Mouse (Mus musculus): ENCODE data around the gene Cnnm4. TPM values are rescaled to one million over a fixed set of nuclear protein-coding genes. Genes with fewer than 3 reads are reported as not detected.

Gene Cnnm4
- polyA plus RNA-seq, 1 experiment = 8.5 TPM

- TF ChIP-seq POLR2A (IDR thresholded peaks at IDR 0.05; ENCODE audit: borderline replicate concordance, low read depth, low read length) (no peak), CTCF (IDR thresholded peaks at IDR 0.05; ENCODE audit: low read depth, low read length) (no peak)
- Histone ChIP-seq H3K27ac (ENCODE audit: insufficient read depth, low read depth, low read length) (no peak overlapping the region), H3K4me1 (ENCODE audit: control insufficient read depth, insufficient read depth, low read length) (no peaks in the 10 kb centered on the region; the same call in 1 of the 2 replicates), H3K4me3 (ENCODE audit: insufficient read depth, low read length) (no peak overlapping the region)
Measured at GRCm38 (mm10) chr1:36485080-36485479, 13.7 kb downstream of the Cnnm4 start.

- Histone ChIP-seq H3K27ac (ENCODE audit: insufficient read depth, low read depth, low read length) (no peak overlapping the region), H3K4me1 (ENCODE audit: control insufficient read depth, insufficient read depth, low read length) (no peaks in the 10 kb centered on the region; the same call in 1 of the 2 replicates), H3K4me3 (ENCODE audit: insufficient read depth, low read length) (no peak overlapping the region)
- TF ChIP-seq POLR2A (IDR thresholded peaks at IDR 0.05; ENCODE audit: borderline replicate concordance, low read depth, low read length) = no peak
- TF ChIP-seq CTCF (IDR thresholded peaks at IDR 0.05; ENCODE audit: low read depth, low read length) = no peak
Measured at GRCm38 (mm10) chr1:36487111-36487510, 15.7 kb downstream of the Cnnm4 start.

- H3K27ac ChIP-seq (ENCODE audit: insufficient read depth, low read depth, low read length) = no peak overlapping the region
- no peak overlapping the region for H3K4me3 ChIP-seq (ENCODE audit: insufficient read depth, low read length)
- TF ChIP-seq POLR2A (IDR thresholded peaks at IDR 0.05; ENCODE audit: borderline replicate concordance, low read depth, low read length) (no peak), CTCF (IDR thresholded peaks at IDR 0.05; ENCODE audit: low read depth, low read length) (no peak)
- peaks cover 3% of the 10 kb centered on the region; the same call in 1 of the 2 replicates for H3K4me1 ChIP-seq (ENCODE audit: control insufficient read depth, insufficient read depth, low read length)
Measured at GRCm38 (mm10) chr1:36489661-36490060, 18.2 kb downstream of the Cnnm4 start.

GRCm38 (mm10) chr1:36492416-36493139 lies 21.2 kb downstream of the Cnnm4 start:
- Histone ChIP-seq H3K4me3 (ENCODE audit: insufficient read depth, low read length) (no peak overlapping the region), H3K27ac (ENCODE audit: insufficient read depth, low read depth, low read length) (no peak overlapping the region), H3K4me1 (ENCODE audit: control insufficient read depth, insufficient read depth, low read length) (peaks cover 3% of the 10 kb centered on the region; the same call in 1 of the 2 replicates)
- TF ChIP-seq POLR2A (IDR thresholded peaks at IDR 0.05; ENCODE audit: borderline replicate concordance, low read depth, low read length) (no peak), CTCF (IDR thresholded peaks at IDR 0.05; ENCODE audit: low read depth, low read length) (no peak)

GRCm38 (mm10) chr1:36493299-36493698 lies 21.9 kb downstream of the Cnnm4 start:
- no peak overlapping the region for H3K27ac ChIP-seq (ENCODE audit: insufficient read depth, low read depth, low read length)
- TF ChIP-seq CTCF (IDR thresholded peaks at IDR 0.05; ENCODE audit: low read depth, low read length) (no peak), POLR2A (IDR thresholded peaks at IDR 0.05; ENCODE audit: borderline replicate concordance, low read depth, low read length) (no peak)
- H3K4me3 ChIP-seq (ENCODE audit: insufficient read depth, low read length) = no peak overlapping the region
- H3K4me1 ChIP-seq (ENCODE audit: control insufficient read depth, insufficient read depth, low read length) = peaks cover 3% of the 10 kb centered on the region; the same call in 1 of the 2 replicates

GRCm38 (mm10) chr1:36496719-36497118 lies 25.3 kb downstream of the Cnnm4 start:
- TF ChIP-seq POLR2A (IDR thresholded peaks at IDR 0.05; ENCODE audit: borderline replicate concordance, low read depth, low read length) (no peak), CTCF (IDR thresholded peaks at IDR 0.05; ENCODE audit: low read depth, low read length) (no peak)
- H3K4me1 ChIP-seq (ENCODE audit: control insufficient read depth, insufficient read depth, low read length) = peaks cover 3% of the 10 kb centered on the region; the same call in 1 of the 2 replicates
- H3K4me3 ChIP-seq (ENCODE audit: insufficient read depth, low read length) = no peak overlapping the region
- no peak overlapping the region for H3K27ac ChIP-seq (ENCODE audit: insufficient read depth, low read depth, low read length)

GRCm38 (mm10) chr1:36497312-36497711 lies 25.9 kb downstream of the Cnnm4 start:
- Histone ChIP-seq H3K4me1 (ENCODE audit: control insufficient read depth, insufficient read depth, low read length) (peaks cover 2% of the 10 kb centered on the region; the same call in 1 of the 2 replicates), H3K4me3 (ENCODE audit: insufficient read depth, low read length) (no peak overlapping the region), H3K27ac (ENCODE audit: insufficient read depth, low read depth, low read length) (no peak overlapping the region)
- TF ChIP-seq CTCF (IDR thresholded peaks at IDR 0.05; ENCODE audit: low read depth, low read length) = no peak
- TF ChIP-seq POLR2A (IDR thresholded peaks at IDR 0.05; ENCODE audit: borderline replicate concordance, low read depth, low read length) = no peak

GRCm38 (mm10) chr1:36501261-36501660 lies 29.8 kb downstream of the Cnnm4 start:
- Histone ChIP-seq H3K4me3 (ENCODE audit: insufficient read depth, low read length) (no peak overlapping the region), H3K4me1 (ENCODE audit: control insufficient read depth, insufficient read depth, low read length) (no peaks in the 10 kb centered on the region), H3K27ac (ENCODE audit: insufficient read depth, low read depth, low read length) (no peak overlapping the region)
- TF ChIP-seq POLR2A (IDR thresholded peaks at IDR 0.05; ENCODE audit: borderline replicate concordance, low read depth, low read length) (no peak), CTCF (IDR thresholded peaks at IDR 0.05; ENCODE audit: low read depth, low read length) (peak; percentile 81)

- Histone ChIP-seq H3K4me1 (ENCODE audit: control insufficient read depth, insufficient read depth, low read length) (peaks cover 18% of the 10 kb centered on the region), H3K27ac (ENCODE audit: insufficient read depth, low read depth, low read length) (peak overlapping the region; percentile 38; the same call in 1 of the 2 replicates), H3K4me3 (ENCODE audit: insufficient read depth, low read length) (no peak overlapping the region)
- TF ChIP-seq CTCF (IDR thresholded peaks at IDR 0.05; ENCODE audit: low read depth, low read length) (no peak), POLR2A (IDR thresholded peaks at IDR 0.05; ENCODE audit: borderline replicate concordance, low read depth, low read length) (no peak)
Measured at GRCm38 (mm10) chr1:36508238-36508637, 36.8 kb downstream of the Cnnm4 start.

GRCm38 (mm10) chr1:36511289-36512021 lies 40.0 kb downstream of the Cnnm4 start, which contains the start of gene Cnnm3:
TSS of gene Cnnm3 (plus strand) at chr1:36511867.
- TF ChIP-seq CTCF (IDR thresholded peaks at IDR 0.05; ENCODE audit: low read depth, low read length) (peak; percentile 57), POLR2A (IDR thresholded peaks at IDR 0.05; ENCODE audit: borderline replicate concordance, low read depth, low read length) (no peak)

More at GRCm38 (mm10) chr1:36511289-36512021, 40.0 kb downstream of the Cnnm4 start, which contains the start of gene Cnnm3:
- Histone ChIP-seq H3K27ac (ENCODE audit: insufficient read depth, low read depth, low read length) (peak within 1 kb of the TSS; percentile 57), H3K4me1 (ENCODE audit: control insufficient read depth, insufficient read depth, low read length) (peaks cover 21% of the 10 kb centered on the region), H3K4me3 (ENCODE audit: insufficient read depth, low read length) (peak within 1 kb of the TSS; percentile 63)
